Mouse (Mus musculus) midbrain, embryonic 13.5 days (tissue): ENCODE measurements around the gene Ankfn1. TPM values are rescaled to one million over a fixed set of nuclear protein-coding genes. Genes with fewer than 3 reads are reported as not detected.

ENCODE experiments used
- ATAC-seq: fragments of 200-750 bp; cut with Nextera tagmentation; 2 replicates; pipeline ENCODE4 v1.8.0; 2017; ENCODE audit warnings: mild to moderate bottlenecking, moderate TSS enrichment, moderate library complexity
- H3K27ac ChIP-seq: fragments of 300-500 bp; sonication (generic); 2 replicates; pipeline ENCODE4 v1.5.1; 2015; ENCODE audit warnings: inconsistent platforms, mild to moderate bottlenecking, moderate library complexity
- H3K27me3 ChIP-seq: fragments of 300-500 bp; sonication (generic); 2 replicates; pipeline ENCODE4 v1.6.1; 2015; ENCODE audit warnings: mild to moderate bottlenecking, inconsistent platforms
- H3K36me3 ChIP-seq: fragments of 300-500 bp; sonication (generic); 2 replicates; pipeline ENCODE4 v1.6.1; 2015; ENCODE audit warnings: mild to moderate bottlenecking, inconsistent platforms
- H3K4me1 ChIP-seq: fragments of 300-500 bp; sonication (generic); replicated peaks from 2 replicates; pipeline ENCODE4 v1.6.1; 2015; ENCODE audit warnings: inconsistent platforms
- H3K4me2 ChIP-seq: fragments of 300-500 bp; sonication (generic); replicated peaks from 2 replicates; pipeline ENCODE4 v1.6.1; 2015; ENCODE audit warnings: moderate library complexity, mild to moderate bottlenecking, inconsistent platforms
- H3K4me3 ChIP-seq: fragments of 300-500 bp; sonication (generic); replicated peaks from 2 replicates; pipeline ENCODE4 v1.5.1; 2015; ENCODE audit warnings: mild to moderate bottlenecking, inconsistent platforms
- H3K9ac ChIP-seq: fragments of 300-500 bp; sonication (generic); replicated peaks from 2 replicates; pipeline ENCODE4 v1.6.1; 2015; ENCODE audit warnings: mild to moderate bottlenecking, inconsistent platforms
- H3K9me3 ChIP-seq: fragments of 300-500 bp; sonication (generic); 2 replicates; pipeline ENCODE4 v1.6.1; 2016; ENCODE audit warnings: mild to moderate bottlenecking, inconsistent platforms
- WGBS: fragments of 180-500 bp; shearing (Covaris S2); methylation state at CpG from one replicate; pipeline ENCODE4 v1.1.7; 2015; 5-methylcytosine and 5-hydroxymethylcytosine counted together
- polyA plus RNA-seq: library from polyadenylated mRNA; unstranded; fragments of >200 nt; fragmentation: Nextera tagmentation; extraction: Ambion mirVana; gene quantifications from 2 replicates; pipeline ENCODE4 v1.2.1, GENCODE M21; 2015

The Ankfn1 gene
- polyA plus RNA-seq, 1 experiment from 2014 or later: 3.6 TPM

DNA sequence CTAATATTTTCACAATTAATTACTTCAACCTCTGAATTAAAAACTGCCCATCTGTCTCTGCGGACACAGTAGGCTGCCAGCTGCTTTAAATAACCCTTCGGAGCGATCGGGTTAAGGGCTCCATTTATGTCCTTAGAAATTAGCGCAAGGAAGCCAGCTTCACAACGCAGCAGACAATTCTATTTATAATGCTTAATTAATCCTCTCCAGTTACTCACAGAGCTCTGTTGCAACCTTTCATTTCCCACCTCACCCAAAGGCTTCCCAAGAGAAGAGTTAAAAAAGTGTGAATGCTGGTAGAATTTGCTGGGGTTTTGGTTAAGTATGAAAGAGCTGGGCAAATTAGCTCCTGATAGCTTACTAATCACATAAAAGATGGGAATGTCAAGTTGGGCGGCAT, 275.7 kb downstream of the Ankfn1 start:
- H3K9me3 ChIP-seq: no peaks in the 10 kb centered on the region
- WGBS: 40% methylated on average over 7 of the region's 7 CpGs
- H3K27ac ChIP-seq: no peak overlapping the region
- H3K4me3 ChIP-seq: no peak overlapping the region
- peaks cover 11% of the 10 kb centered on the region for H3K4me1 ChIP-seq
- H3K4me2 ChIP-seq: no peak overlapping the region; the same call in 1 of the 2 replicates
- H3K36me3 ChIP-seq: no peaks in the 10 kb centered on the region
- no peak for ATAC-seq
- H3K9ac ChIP-seq: no peak overlapping the region
- no peaks in the 10 kb centered on the region for H3K27me3 ChIP-seq

DNA sequence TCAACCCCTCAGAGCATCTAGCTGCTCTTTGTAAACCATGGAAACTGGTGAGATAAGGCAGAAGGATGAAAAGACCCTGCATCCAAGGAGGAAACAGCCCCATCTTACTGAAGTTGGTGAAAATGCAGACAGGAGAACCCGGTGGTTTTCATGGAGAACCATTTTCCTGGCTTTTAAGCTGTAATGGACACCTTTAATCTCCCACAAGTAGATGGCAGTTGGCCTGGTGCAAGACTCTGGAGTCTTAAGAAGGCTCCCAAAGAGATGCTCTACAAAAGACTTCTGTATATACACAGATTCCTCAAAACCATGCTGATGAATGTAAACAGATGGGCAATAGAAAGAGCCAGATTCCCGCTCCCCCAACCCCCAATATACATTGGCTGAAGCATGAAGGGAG, 276.5 kb downstream of the Ankfn1 start:
- H3K9me3 ChIP-seq: no peaks in the 10 kb centered on the region
- ATAC-seq: no peak
- H3K4me1 ChIP-seq: peaks cover 6% of the 10 kb centered on the region
- H3K27ac ChIP-seq: no peak overlapping the region
- no peaks in the 10 kb centered on the region for H3K36me3 ChIP-seq
- H3K4me3 ChIP-seq: no peak overlapping the region
- WGBS: 88% methylated on average over 2 of the region's 2 CpGs
- H3K4me2 ChIP-seq: no peak overlapping the region
- H3K9ac ChIP-seq: no peak overlapping the region
- H3K27me3 ChIP-seq: no peaks in the 10 kb centered on the region

DNA sequence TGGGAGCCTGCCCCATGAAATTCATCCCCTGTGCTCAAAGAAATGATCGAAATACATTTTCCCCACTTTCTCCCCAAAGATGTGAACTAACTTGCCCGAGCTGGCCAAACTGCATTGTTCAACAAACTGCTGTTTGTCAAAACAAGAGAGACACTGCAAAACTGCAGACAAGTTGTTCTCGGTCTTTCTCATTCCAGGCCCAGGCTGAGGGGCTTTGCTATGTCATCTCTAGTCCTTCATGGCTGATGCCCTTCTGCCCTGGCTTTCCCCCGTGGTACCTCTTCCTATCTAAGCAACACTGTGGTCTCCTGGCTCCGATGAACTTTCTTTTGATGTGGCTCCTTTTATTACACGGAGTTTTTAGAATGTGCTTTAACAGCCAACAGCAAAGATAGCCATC, 296.4 kb downstream of the Ankfn1 start:
- Histone ChIP-seq H3K4me3 (no peak overlapping the region), H3K9ac (no peak overlapping the region), H3K4me2 (no peak overlapping the region), H3K27ac (no peak overlapping the region), H3K4me1 (no peaks in the 10 kb centered on the region), H3K36me3 (no peaks in the 10 kb centered on the region), H3K27me3 (no peaks in the 10 kb centered on the region), H3K9me3 (no peaks in the 10 kb centered on the region)
- no peak for ATAC-seq
- WGBS: 86% methylated on average over 6 of the region's 6 CpGs

DNA sequence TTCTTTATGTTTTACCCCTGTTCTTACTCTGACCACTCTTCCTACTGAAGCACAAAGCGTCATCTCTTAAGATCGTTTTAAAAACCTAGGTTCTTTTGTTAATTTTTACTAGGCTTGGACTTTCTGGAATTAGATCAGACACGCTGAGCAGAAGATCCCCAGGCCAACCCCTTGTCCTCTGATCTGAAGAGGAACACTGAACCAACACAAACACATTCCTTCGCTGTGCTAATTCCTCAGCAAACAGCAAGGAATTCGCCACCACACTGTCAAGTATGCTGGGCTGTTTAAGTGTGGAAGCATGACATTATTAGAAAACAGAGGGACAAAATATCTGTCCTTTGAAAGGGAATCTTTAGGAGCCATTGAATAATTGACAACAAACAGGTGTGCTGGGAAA, 300.5 kb downstream of the Ankfn1 start:
- Histone ChIP-seq H3K4me3 (no peak overlapping the region), H3K9ac (no peak overlapping the region), H3K27ac (no peak overlapping the region), H3K4me2 (no peak overlapping the region), H3K4me1 (no peaks in the 10 kb centered on the region), H3K9me3 (no peaks in the 10 kb centered on the region), H3K27me3 (no peaks in the 10 kb centered on the region), H3K36me3 (no peaks in the 10 kb centered on the region)
- ATAC-seq: no peak
- WGBS: 59% methylated on average over 5 of the region's 5 CpGs

DNA sequence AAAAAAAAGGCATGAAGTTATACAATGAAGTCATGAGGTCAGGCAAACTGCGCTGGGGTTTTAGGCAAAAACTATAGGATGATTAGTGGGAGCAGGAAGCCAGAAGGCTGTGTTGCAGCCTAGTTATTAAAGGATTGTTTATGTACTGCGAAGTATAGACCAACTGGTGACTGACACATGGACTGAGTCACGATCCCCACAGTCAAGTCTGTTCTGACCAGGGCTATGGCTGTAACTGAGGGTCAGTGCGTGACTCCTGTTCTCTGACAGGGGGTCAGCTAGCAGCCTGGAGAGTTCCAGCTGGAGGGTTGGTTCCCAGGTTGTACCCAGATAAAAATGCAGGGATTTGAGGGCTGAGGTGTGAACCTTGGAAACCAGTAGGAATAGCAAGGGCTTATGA, 301.4 kb downstream of the Ankfn1 start:
- no peak overlapping the region for H3K4me3 ChIP-seq
- H3K27ac ChIP-seq: no peak overlapping the region
- no peak overlapping the region for H3K9ac ChIP-seq
- ATAC-seq: no peak
- H3K9me3 ChIP-seq: no peaks in the 10 kb centered on the region
- no peaks in the 10 kb centered on the region for H3K36me3 ChIP-seq
- no peaks in the 10 kb centered on the region for H3K4me1 ChIP-seq
- WGBS: 88% methylated on average over 4 of the region's 4 CpGs
- no peak overlapping the region for H3K4me2 ChIP-seq
- H3K27me3 ChIP-seq: no peaks in the 10 kb centered on the region

DNA sequence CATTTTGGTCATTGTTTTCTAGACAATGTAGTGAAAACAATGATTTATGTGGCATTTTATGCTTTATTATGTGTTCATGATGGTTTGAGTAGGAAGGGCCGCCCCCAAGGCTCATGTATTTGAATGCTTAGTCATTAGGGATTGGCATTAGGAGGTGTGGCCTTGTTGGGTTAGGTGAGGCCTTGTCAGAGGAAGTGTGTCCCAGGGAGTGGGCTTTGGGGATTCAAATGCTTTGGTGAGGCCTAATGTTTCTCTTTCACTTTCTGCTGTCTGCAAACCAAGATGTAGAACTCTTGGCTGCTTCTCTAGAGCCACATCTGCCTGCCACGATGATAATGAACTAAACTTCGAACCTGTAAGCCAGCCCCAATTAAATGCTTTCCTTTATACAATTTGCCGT, 304.6 kb downstream of the Ankfn1 start:
- H3K9me3 ChIP-seq: no peaks in the 10 kb centered on the region
- H3K4me3 ChIP-seq: no peak overlapping the region
- H3K4me2 ChIP-seq: no peak overlapping the region
- no peak overlapping the region for H3K9ac ChIP-seq
- no peak overlapping the region for H3K27ac ChIP-seq
- H3K4me1 ChIP-seq: no peaks in the 10 kb centered on the region
- ATAC-seq: no peak
- 89% methylated on average over 4 of the region's 4 CpGs for WGBS
- H3K36me3 ChIP-seq: no peaks in the 10 kb centered on the region
- H3K27me3 ChIP-seq: no peaks in the 10 kb centered on the region

DNA sequence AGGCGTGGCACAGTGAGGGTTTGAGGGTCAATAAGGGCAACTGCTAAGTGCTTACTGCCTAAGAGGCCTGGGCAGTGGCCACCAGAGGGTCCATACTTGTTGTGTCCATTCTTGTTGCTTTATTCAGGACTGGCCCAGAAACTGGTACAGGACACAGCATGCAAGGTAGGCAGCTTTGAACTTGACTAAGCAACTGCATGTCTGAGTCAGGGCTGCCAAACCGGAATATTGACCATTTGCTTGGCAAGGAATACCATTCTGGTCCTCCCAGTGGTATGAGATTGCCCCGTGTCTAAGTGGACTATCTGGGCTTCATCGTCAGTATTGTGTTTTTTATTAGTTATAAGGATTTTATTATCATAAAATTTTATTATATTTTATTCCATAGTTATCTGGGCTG, 312.1 kb downstream of the Ankfn1 start:
- Histone ChIP-seq H3K27me3 (no peaks in the 10 kb centered on the region), H3K4me1 (peaks cover 7% of the 10 kb centered on the region; the same call in 1 of the 2 replicates), H3K36me3 (no peaks in the 10 kb centered on the region), H3K9me3 (no peaks in the 10 kb centered on the region), H3K4me2 (no peak overlapping the region), H3K27ac (no peak overlapping the region), H3K9ac (no peak overlapping the region), H3K4me3 (no peak overlapping the region)
- no peak for ATAC-seq
- WGBS: 96% methylated on average over 4 of the region's 4 CpGs

DNA sequence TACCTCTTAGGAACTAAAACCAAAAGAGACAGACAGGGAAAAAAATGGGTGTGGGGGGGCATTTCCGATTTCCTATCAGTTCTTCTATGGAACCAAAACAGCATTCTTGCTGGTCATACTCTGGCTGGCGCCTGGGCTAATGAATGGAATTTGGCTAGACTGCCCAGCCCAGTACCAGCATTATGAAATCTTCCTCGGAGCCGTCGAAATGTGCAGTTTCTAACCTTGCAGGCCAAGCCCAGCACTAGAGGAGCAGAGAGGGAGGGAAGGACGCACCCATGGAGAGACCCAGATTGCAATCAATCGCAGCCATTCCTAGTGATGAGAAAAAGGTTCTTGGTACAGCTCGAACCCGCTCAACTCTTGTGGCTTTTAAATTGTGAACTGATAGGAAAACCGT, 315.2 kb downstream of the Ankfn1 start:
- WGBS: 81% methylated on average over 10 of the region's 10 CpGs

DNA sequence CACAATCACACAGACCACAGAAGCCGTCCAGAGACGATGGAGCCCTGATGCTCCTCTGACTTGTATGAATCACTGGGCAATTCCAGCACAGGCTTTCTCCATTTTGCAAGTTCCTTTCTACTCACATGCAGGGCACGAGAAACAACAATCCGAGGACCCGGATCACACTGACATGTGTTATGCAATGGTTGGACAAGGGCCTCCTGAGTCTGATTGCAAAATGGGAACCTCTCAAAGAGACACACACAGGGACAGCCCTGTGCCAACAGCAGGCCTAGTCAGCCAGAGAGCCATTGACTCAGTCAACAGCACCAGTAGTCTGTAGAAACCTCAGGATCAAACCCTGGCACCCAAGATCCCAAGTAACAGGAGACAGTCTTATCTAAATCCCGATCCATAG, 318.0 kb downstream of the Ankfn1 start:
- H3K27ac ChIP-seq: no peak overlapping the region
- peaks cover 15% of the 10 kb centered on the region for H3K4me1 ChIP-seq
- no peaks in the 10 kb centered on the region for H3K27me3 ChIP-seq
- H3K4me2 ChIP-seq: no peak overlapping the region
- 92% methylated on average over 6 of the region's 6 CpGs for WGBS
- H3K4me3 ChIP-seq: no peak overlapping the region
- no peaks in the 10 kb centered on the region for H3K9me3 ChIP-seq
- no peaks in the 10 kb centered on the region for H3K36me3 ChIP-seq
- no peak overlapping the region for H3K9ac ChIP-seq
- no peak for ATAC-seq

More for the DNA sequence above, 315.2 kb downstream of the Ankfn1 start:
- no peak overlapping the region for H3K4me3 ChIP-seq
- no peak for ATAC-seq
- H3K27me3 ChIP-seq: no peaks in the 10 kb centered on the region
- no peaks in the 10 kb centered on the region for H3K9me3 ChIP-seq
- H3K36me3 ChIP-seq: no peaks in the 10 kb centered on the region
- peaks cover 7% of the 10 kb centered on the region; the same call in 1 of the 2 replicates for H3K4me1 ChIP-seq
- H3K27ac ChIP-seq: no peak overlapping the region
- H3K9ac ChIP-seq: no peak overlapping the region
- H3K4me2 ChIP-seq: no peak overlapping the region

DNA sequence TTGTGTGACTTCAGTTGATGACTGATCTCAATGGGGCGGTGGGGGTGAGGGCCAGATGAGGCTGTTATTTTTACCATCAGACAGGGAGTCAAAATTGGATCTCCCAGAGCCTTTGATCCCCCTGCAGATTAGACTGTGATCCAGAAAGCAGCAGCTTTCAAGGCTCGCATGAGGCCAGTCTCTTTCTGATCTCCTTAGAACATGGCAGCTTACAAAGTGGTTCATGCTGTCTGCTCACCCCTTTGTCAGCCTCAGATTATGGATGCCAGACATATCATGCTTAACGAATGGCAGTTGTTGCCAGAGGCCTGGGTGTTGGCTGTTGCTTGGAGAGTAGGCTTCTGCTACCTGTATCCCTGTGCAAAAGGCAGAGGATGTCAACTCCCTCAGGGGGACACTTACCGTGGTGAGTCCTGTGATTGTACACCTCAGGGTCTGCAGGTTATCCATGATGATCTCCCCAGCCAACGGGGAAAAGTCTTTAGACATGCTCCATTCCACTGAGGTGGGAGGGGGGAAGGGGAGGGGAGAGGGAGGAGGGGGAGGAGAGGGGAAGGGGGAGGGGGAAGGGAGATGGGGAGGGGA, 321.7 kb downstream of the Ankfn1 start:
- Histone ChIP-seq H3K4me3 (no peak overlapping the region), H3K36me3 (no peaks in the 10 kb centered on the region), H3K27ac (peak overlapping the region; percentile 65), H3K4me1 (peaks cover 20% of the 10 kb centered on the region), H3K4me2 (no peak overlapping the region), H3K27me3 (no peaks in the 10 kb centered on the region), H3K9me3 (no peaks in the 10 kb centered on the region), H3K9ac (no peak overlapping the region)
- 13% methylated on average over 5 of the region's 5 CpGs for WGBS
- peak; percentile 58 for ATAC-seq

DNA sequence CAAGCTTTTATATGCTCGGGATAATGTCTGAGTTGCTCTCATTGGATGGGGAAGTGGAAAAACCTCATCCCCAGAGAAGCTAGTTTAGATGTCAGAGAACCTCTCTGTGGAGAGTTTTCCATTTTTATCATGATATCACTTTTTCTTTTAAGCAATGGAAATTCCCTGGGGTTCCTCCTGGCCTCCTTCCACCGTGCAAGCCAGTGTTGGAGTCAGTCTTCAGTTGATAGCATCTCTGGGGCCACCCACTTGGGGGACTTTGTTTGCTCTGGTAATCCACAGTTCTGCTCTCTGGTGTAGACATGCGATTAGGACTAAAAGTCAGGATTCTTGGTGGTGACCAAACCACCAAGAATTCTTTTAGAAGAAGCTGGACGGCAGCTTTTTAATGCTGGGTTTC, 322.8 kb downstream of the Ankfn1 start:
- no peak overlapping the region for H3K4me3 ChIP-seq
- H3K4me2 ChIP-seq: no peak overlapping the region
- H3K4me1 ChIP-seq: peaks cover 20% of the 10 kb centered on the region
- H3K36me3 ChIP-seq: no peaks in the 10 kb centered on the region
- H3K27ac ChIP-seq: no peak overlapping the region
- H3K9me3 ChIP-seq: no peaks in the 10 kb centered on the region
- H3K9ac ChIP-seq: no peak overlapping the region
- no peaks in the 10 kb centered on the region for H3K27me3 ChIP-seq
- WGBS: 54% methylated on average over 4 of the region's 4 CpGs
- no peak for ATAC-seq

DNA sequence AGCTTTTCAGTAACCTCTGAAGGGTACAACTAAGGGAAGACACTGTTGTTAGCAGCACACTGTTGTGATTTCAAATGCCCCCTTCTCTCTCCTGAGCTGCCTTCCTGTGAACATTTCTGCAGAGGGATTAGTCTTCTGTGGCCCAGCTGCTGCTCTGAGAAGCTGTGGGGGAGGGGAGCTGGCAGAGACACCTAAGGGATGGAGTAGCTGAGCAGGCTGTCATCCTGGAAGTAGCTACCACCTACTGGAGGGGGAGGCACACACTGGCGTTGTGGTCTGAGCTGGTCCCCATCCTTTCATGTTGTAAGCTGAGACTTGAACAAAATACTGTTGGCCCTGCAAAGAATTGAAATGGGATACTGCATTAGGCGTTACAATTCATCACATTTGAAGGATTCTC, 324.6 kb downstream of the Ankfn1 start:
- H3K27me3 ChIP-seq: no peaks in the 10 kb centered on the region
- ATAC-seq: 0 out of 2 replicates have a peak, but pooled peaks have one; percentile 56
- H3K4me1 ChIP-seq: peaks cover 20% of the 10 kb centered on the region
- no peak overlapping the region for H3K9ac ChIP-seq
- no peak overlapping the region for H3K27ac ChIP-seq
- H3K9me3 ChIP-seq: no peaks in the 10 kb centered on the region
- H3K36me3 ChIP-seq: no peaks in the 10 kb centered on the region
- no peak overlapping the region for H3K4me3 ChIP-seq
- H3K4me2 ChIP-seq: no peak overlapping the region
- 10% methylated on average over 2 of the region's 2 CpGs for WGBS

DNA sequence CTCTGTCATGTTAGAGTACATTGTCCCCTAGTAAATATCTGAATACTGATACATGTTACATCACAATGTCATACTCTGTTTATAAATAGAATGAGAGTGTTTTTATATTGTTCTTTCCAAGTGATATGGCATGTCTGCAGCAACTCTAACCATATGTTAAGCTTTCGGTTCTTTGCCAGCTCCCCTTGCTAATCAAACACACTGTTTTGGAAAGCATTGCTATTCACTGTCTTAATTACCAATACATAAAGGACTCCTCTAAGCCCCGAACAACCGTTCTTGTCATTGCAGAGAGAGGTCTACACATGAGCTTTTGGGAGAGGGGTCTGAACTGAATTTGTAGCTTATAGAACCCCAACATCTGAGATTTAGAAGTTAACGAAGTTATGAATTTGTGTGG, 327.0 kb downstream of the Ankfn1 start:
- no peak overlapping the region for H3K9ac ChIP-seq
- no peaks in the 10 kb centered on the region for H3K9me3 ChIP-seq
- no peaks in the 10 kb centered on the region for H3K27me3 ChIP-seq
- H3K27ac ChIP-seq: no peak overlapping the region
- H3K4me1 ChIP-seq: peaks cover 16% of the 10 kb centered on the region
- WGBS: 79% methylated on average over 4 of the region's 4 CpGs
- ATAC-seq: no peak
- H3K36me3 ChIP-seq: no peaks in the 10 kb centered on the region
- no peak overlapping the region for H3K4me3 ChIP-seq
- H3K4me2 ChIP-seq: no peak overlapping the region
